Mouse (Mus musculus) heart, postnatal 4 days (tissue): ENCODE measurements at regions not wholly inside any gene's neighbourhood (a gene's known extent, or its start where the extent isn't known, plus 50 kb on each side); places are given as distances from the start of the nearest gene placed in this dataset.

Experiments
- microRNA-seq, 2 experiments: library from miRNA; unstranded; fragments of <30 nt; microRNA quantifications; one replicate each; pipeline ENCODE4 v1.2.0; 2021 to 2022

Small RNA genes in the stretch of these regions (microRNA-seq; reads per million reads assigned to microRNA genes)
- 0 reads per million in 2 experiments for gene Gm23881
